Mouse (Mus musculus): ENCODE results near the gene Ppm1a. TPM values are rescaled to one million over a fixed set of nuclear protein-coding genes. Genes with fewer than 3 reads are reported as not detected.

Gene Ppm1a
- polyA plus RNA-seq, 1 experiment from 2014 or later: 52.8 TPM

DNA sequence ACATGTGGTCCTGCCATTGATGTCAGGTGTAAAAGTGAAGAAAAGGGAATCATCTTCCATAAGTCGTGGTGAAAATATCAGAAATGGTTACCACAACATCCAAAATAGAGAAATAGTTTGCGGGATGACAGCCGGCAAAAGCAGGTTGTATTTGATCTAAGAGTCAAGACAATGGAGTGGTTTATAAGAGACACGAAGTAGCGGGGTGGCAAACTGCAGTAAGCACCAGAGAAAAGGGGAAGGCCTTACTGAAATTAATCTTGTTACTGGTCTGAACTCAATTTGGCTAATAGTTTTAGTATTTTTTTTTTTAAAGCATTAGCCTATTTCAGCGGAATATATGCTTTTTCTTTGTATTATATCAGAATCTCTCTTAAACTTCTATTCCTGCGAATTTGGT is 2.7 kb downstream of the Ppm1a start:
- Histone ChIP-seq H3K27me3 (replicated peaks; ENCODE audit: control insufficient read depth, insufficient read depth, low read length) (no peaks in the 10 kb centered on the region), H3K9ac (replicated peaks; ENCODE audit: low read depth, low read length) (peak overlapping the region; percentile 53), H3K4me1 (replicated peaks; ENCODE audit: control insufficient read depth, insufficient read depth, low read length) (peaks cover 16% of the 10 kb centered on the region), H3K27ac (ENCODE audit: low read length) (peak overlapping the region; percentile 73), H3K9me3 (ENCODE audit: control insufficient read depth, low read length) (no peaks in the 10 kb centered on the region), H3K4me2 (ENCODE audit: low read length) (peak overlapping the region; percentile 56), H3K4me3 (replicated peaks; ENCODE audit: low read length) (peak overlapping the region; percentile 93), H3K36me3 (ENCODE audit: control insufficient read depth, insufficient read depth) (no peaks in the 10 kb centered on the region)
- no peak for ATAC-seq
- 6% methylated on average over 7 of the region's 7 CpGs for WGBS

DNA sequence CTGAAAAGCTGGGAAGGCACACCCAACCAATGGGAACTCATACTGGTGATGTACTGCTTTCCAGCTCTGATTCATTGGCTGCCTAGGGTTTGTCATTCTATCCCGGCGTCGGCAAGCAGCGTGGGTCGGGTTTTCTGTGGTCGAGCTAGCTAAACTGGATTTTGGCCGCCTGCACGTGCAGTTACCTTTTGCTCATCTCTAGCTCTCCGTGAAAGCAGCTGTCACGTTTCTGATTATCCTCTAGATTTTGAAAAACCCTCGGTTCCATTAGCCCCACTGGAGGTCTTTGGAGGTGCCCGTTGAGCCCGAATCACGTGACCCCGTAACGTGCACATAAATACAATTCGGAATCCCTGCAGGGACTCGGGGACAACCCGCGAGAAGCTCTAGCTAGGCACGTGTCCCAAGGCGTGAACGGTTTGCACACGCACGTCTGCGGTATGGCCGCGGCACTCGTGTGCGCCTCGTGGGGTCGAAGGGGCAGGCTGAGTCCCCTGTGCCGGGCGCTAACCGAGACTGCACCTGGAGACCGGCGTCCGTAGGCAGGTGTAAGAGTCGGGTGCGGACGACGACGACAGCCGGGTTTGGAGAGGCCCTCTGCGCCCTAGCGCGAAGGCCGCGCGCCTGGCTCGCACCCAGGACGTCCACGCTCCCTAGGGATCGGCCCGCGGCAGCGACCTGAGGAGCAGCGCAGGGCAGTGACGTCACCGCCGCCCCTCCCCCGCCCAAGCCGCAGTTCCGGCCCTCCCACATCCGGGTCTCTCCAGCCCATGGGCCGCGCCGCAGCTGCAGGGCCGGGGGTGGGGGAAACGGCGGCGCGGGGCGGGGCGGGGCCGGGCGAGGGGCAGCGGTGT is 3.3 kb downstream of the Ppm1a start:
- under 1% methylated on average over 49 of the region's 78 CpGs for WGBS
- Histone ChIP-seq H3K9me3 (ENCODE audit: control insufficient read depth, low read length) (no peaks in the 10 kb centered on the region), H3K36me3 (ENCODE audit: control insufficient read depth, insufficient read depth) (no peaks in the 10 kb centered on the region), H3K4me2 (ENCODE audit: low read length) (peak overlapping the region; percentile 56), H3K9ac (replicated peaks; ENCODE audit: low read depth, low read length) (peak overlapping the region; percentile 97), H3K4me1 (replicated peaks; ENCODE audit: control insufficient read depth, insufficient read depth, low read length) (peaks cover 16% of the 10 kb centered on the region), H3K4me3 (replicated peaks; ENCODE audit: low read length) (peak overlapping the region; percentile 93), H3K27me3 (replicated peaks; ENCODE audit: control insufficient read depth, insufficient read depth, low read length) (no peaks in the 10 kb centered on the region), H3K27ac (ENCODE audit: low read length) (peak overlapping the region; percentile 99)
- ATAC-seq: peak; percentile 92

- peak overlapping the region; percentile 76; the same call in 1 of the 2 replicates for H3K4me2 ChIP-seq (ENCODE audit: low read length)
- H3K27ac ChIP-seq (ENCODE audit: low read length): peak overlapping the region; percentile 99
- H3K4me3 ChIP-seq (replicated peaks; ENCODE audit: low read length): peak overlapping the region; percentile 93
- H3K27me3 ChIP-seq (replicated peaks; ENCODE audit: control insufficient read depth, insufficient read depth, low read length): no peaks in the 10 kb centered on the region
- no peaks in the 10 kb centered on the region for H3K9me3 ChIP-seq (ENCODE audit: control insufficient read depth, low read length)
- 0% methylated on average over 27 of the region's 71 CpGs for WGBS
- ATAC-seq: no peak; the same call in 1 of the 2 replicates
- H3K36me3 ChIP-seq (ENCODE audit: control insufficient read depth, insufficient read depth): no peaks in the 10 kb centered on the region
- peak overlapping the region; percentile 96 for H3K9ac ChIP-seq (replicated peaks; ENCODE audit: low read depth, low read length)
- H3K4me1 ChIP-seq (replicated peaks; ENCODE audit: control insufficient read depth, insufficient read depth, low read length): peaks cover 16% of the 10 kb centered on the region
These were observed 4.0 kb downstream of the Ppm1a start for GRCm38 (mm10) chr12:72761230-72761648.

DNA sequence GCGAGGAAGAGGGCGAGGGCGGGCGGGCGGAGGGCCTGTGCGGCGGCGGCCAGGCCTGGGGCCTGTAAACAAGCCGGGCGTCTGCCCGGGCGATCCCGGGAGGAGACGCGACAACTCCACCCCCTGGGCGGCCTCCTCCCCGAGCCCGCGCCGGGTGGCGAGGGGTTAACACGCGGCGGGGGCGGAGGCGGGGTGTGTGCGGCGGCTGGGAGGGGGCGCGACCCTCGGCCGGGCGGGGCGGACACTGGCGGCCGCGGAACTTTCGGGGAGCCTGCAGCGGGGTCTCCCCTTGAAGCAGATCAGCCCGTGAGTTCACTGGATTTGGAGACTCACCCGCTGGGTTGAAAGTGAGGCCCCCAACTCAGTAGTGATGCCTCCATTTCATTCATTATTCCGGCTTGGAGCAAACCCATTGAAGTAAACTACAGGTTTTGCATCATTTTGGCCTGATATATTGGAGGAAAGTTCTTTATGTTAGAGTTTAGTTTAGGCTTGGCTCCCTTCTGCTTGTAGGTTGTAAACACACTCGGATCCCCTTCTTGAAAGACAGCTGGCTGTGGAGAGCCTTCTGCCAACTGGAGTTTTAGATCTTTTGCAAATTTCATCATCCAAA is 4.5 kb downstream of the Ppm1a start:
- H3K36me3 ChIP-seq (ENCODE audit: control insufficient read depth, insufficient read depth): no peaks in the 10 kb centered on the region
- peak overlapping the region; percentile 96 for H3K9ac ChIP-seq (replicated peaks; ENCODE audit: low read depth, low read length)
- peaks cover 16% of the 10 kb centered on the region for H3K4me1 ChIP-seq (replicated peaks; ENCODE audit: control insufficient read depth, insufficient read depth, low read length)
- peak; percentile 51 for ATAC-seq
- H3K4me2 ChIP-seq (ENCODE audit: low read length): peak overlapping the region; percentile 76
- 1% methylated on average over 27 of the region's 43 CpGs for WGBS
- H3K4me3 ChIP-seq (replicated peaks; ENCODE audit: low read length): peak overlapping the region; percentile 93
- H3K27me3 ChIP-seq (replicated peaks; ENCODE audit: control insufficient read depth, insufficient read depth, low read length): no peaks in the 10 kb centered on the region
- peak overlapping the region; percentile 99 for H3K27ac ChIP-seq (ENCODE audit: low read length)
- no peaks in the 10 kb centered on the region for H3K9me3 ChIP-seq (ENCODE audit: control insufficient read depth, low read length)

GRCm38 (mm10) chr12:72762502-72762901 is 5.2 kb downstream of the Ppm1a start:
- WGBS: 51% methylated on average over 1 of the region's 1 CpGs

GRCm38 (mm10) chr12:72763156-72763555 is 5.9 kb downstream of the Ppm1a start:
- ATAC-seq: no peak
- no peaks in the 10 kb centered on the region for H3K9me3 ChIP-seq (ENCODE audit: control insufficient read depth, low read length)
- no peaks in the 10 kb centered on the region for H3K27me3 ChIP-seq (replicated peaks; ENCODE audit: control insufficient read depth, insufficient read depth, low read length)
- no peak overlapping the region for H3K27ac ChIP-seq (ENCODE audit: low read length)
- peaks cover 16% of the 10 kb centered on the region for H3K4me1 ChIP-seq (replicated peaks; ENCODE audit: control insufficient read depth, insufficient read depth, low read length)
- peak overlapping the region; percentile 35 for H3K4me2 ChIP-seq (ENCODE audit: low read length)
- H3K9ac ChIP-seq (replicated peaks; ENCODE audit: low read depth, low read length): no peak overlapping the region
- 55% methylated on average over 1 of the region's 1 CpGs for WGBS
- H3K36me3 ChIP-seq (ENCODE audit: control insufficient read depth, insufficient read depth): no peaks in the 10 kb centered on the region
- H3K4me3 ChIP-seq (replicated peaks; ENCODE audit: low read length): no peak overlapping the region

More at GRCm38 (mm10) chr12:72762502-72762901, 5.2 kb downstream of the Ppm1a start:
- no peak for ATAC-seq
- Histone ChIP-seq H3K9ac (replicated peaks; ENCODE audit: low read depth, low read length) (peak overlapping the region; percentile 96), H3K36me3 (ENCODE audit: control insufficient read depth, insufficient read depth) (no peaks in the 10 kb centered on the region), H3K27me3 (replicated peaks; ENCODE audit: control insufficient read depth, insufficient read depth, low read length) (no peaks in the 10 kb centered on the region), H3K27ac (ENCODE audit: low read length) (no peak overlapping the region), H3K9me3 (ENCODE audit: control insufficient read depth, low read length) (no peaks in the 10 kb centered on the region), H3K4me1 (replicated peaks; ENCODE audit: control insufficient read depth, insufficient read depth, low read length) (peaks cover 16% of the 10 kb centered on the region), H3K4me3 (replicated peaks; ENCODE audit: low read length) (peak overlapping the region; percentile 93), H3K4me2 (ENCODE audit: low read length) (peak overlapping the region; percentile 76)

- Histone ChIP-seq H3K4me3 (replicated peaks; ENCODE audit: low read length) (no peak overlapping the region), H3K9me3 (ENCODE audit: control insufficient read depth, low read length) (no peaks in the 10 kb centered on the region), H3K9ac (replicated peaks; ENCODE audit: low read depth, low read length) (no peak overlapping the region), H3K36me3 (ENCODE audit: control insufficient read depth, insufficient read depth) (no peaks in the 10 kb centered on the region), H3K27me3 (replicated peaks; ENCODE audit: control insufficient read depth, insufficient read depth, low read length) (no peaks in the 10 kb centered on the region), H3K4me1 (replicated peaks; ENCODE audit: control insufficient read depth, insufficient read depth, low read length) (peaks cover 7% of the 10 kb centered on the region), H3K27ac (ENCODE audit: low read length) (no peak overlapping the region), H3K4me2 (ENCODE audit: low read length) (no peak overlapping the region)
- ATAC-seq: no peak
- WGBS: 91% methylated on average over 6 of the region's 6 CpGs
These were observed 10.6 kb downstream of the Ppm1a start for GRCm38 (mm10) chr12:72767809-72768208.

DNA sequence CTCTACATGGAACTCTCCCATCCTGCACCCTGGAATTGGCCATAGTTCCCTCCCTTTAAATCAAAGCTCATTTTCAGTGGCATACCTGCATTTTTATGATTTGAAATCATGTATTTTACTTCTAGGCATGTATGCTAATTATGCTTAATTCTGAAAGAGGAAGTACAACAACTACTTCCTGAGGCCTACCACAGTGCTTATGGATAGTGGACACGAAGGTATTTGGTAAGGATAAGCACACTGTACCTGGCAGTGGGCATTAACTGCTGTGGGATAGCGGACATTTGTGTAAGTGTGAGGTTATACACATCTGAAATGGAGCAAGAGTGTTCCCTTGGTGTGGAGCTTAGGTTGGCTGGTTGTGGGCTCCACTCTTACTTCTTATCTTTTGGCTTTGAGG is 11.0 kb downstream of the Ppm1a start:
- ATAC-seq: no peak
- 95% methylated on average over 2 of the region's 2 CpGs for WGBS

GRCm38 (mm10) chr12:72769546-72770230 is 12.4 kb downstream of the Ppm1a start:
- 95% methylated on average over 5 of the region's 5 CpGs for WGBS
- Histone ChIP-seq H3K4me2 (ENCODE audit: low read length) (no peak overlapping the region), H3K4me3 (replicated peaks; ENCODE audit: low read length) (no peak overlapping the region), H3K4me1 (replicated peaks; ENCODE audit: control insufficient read depth, insufficient read depth, low read length) (no peaks in the 10 kb centered on the region), H3K27me3 (replicated peaks; ENCODE audit: control insufficient read depth, insufficient read depth, low read length) (no peaks in the 10 kb centered on the region), H3K36me3 (ENCODE audit: control insufficient read depth, insufficient read depth) (no peaks in the 10 kb centered on the region), H3K9ac (replicated peaks; ENCODE audit: low read depth, low read length) (no peak overlapping the region), H3K27ac (ENCODE audit: low read length) (no peak overlapping the region), H3K9me3 (ENCODE audit: control insufficient read depth, low read length) (no peaks in the 10 kb centered on the region)
- no peak for ATAC-seq

More for the DNA sequence above, 11.0 kb downstream of the Ppm1a start:
- Histone ChIP-seq H3K4me2 (ENCODE audit: low read length) (no peak overlapping the region), H3K9me3 (ENCODE audit: control insufficient read depth, low read length) (no peaks in the 10 kb centered on the region), H3K4me3 (replicated peaks; ENCODE audit: low read length) (no peak overlapping the region), H3K27ac (ENCODE audit: low read length) (no peak overlapping the region), H3K27me3 (replicated peaks; ENCODE audit: control insufficient read depth, insufficient read depth, low read length) (no peaks in the 10 kb centered on the region), H3K36me3 (ENCODE audit: control insufficient read depth, insufficient read depth) (no peaks in the 10 kb centered on the region), H3K9ac (replicated peaks; ENCODE audit: low read depth, low read length) (no peak overlapping the region), H3K4me1 (replicated peaks; ENCODE audit: control insufficient read depth, insufficient read depth, low read length) (peaks cover 4% of the 10 kb centered on the region)

All from forebrain, embryonic 16.5 days (tissue).